Mouse (Mus musculus): ENCODE measurements around the gene Micall2. TPM values are rescaled to one million over a fixed set of nuclear protein-coding genes. Genes with fewer than 3 reads are reported as not detected.

Micall2 gene
- total and polyA plus RNA-seq, 3 experiments: 5.4 to 17.6 TPM; not detected in 1

DNA sequence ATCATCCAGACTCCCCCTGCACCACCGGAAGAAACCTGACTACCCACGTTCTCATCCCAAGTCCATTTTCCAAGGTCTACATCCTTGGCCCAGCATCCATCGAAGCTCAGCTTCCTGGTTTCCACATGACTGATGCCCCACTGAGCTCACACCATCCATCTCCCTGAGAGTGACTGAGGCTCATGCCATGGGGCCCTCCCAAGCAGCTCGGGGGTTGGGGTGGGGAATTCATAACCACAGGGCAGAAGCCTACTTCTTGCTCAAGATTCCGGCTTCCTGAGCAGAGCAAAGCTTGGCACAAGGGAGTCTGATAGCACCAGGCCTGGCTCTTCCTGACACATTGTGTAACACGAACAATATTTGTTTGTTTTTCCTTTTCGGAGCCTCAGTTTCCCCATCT is 1.4 kb downstream of the Micall2 start:
- no peaks in the 10 kb centered on the region for H3K79me2 ChIP-seq (ENCODE audit: control insufficient read depth, insufficient read depth, low read length, poor library complexity)
- peaks cover 0 to 54% of the 10 kb centered on the region in 2 experiments; a peak in 2 of 4 replicates for H3K36me3 ChIP-seq (ENCODE audit: control insufficient read depth in 1 of 2, insufficient read depth in 2 of 2, low read length in 2 of 2)
- H3K27ac ChIP-seq (ENCODE audit: control insufficient read depth, low read depth, low read length): peak overlapping the region; percentile 78
- DNase-seq (ENCODE audit: low read depth, low spot score): no peak
- TF ChIP-seq HCFC1 (IDR thresholded peaks at IDR 0.05; ENCODE audit: low read depth, low read length) (no peak), CTCF (IDR thresholded peaks at IDR 0.05 in 2 of 3, conservative IDR thresholded peaks at IDR 0.05 in 1 of 3; ENCODE audit: control insufficient read depth in 1 of 3, insufficient read depth in 1 of 3, low read depth in 2 of 3, low read length in 3 of 3, poor library complexity in 1 of 3, severe bottlenecking in 1 of 3) (no peak), MAX (IDR thresholded peaks at IDR 0.05; ENCODE audit: low read length) (no peak), UBTF (IDR thresholded peaks at IDR 0.05; ENCODE audit: borderline replicate concordance, insufficient read depth, low read depth, low read length) (no peak)
- H3K4me3 ChIP-seq (ENCODE audit: control insufficient read depth in 1 of 2, insufficient read depth in 1 of 2, low read depth in 2 of 2, low read length in 2 of 2): peak overlapping the region; percentile 30 to 49
- H3K9ac ChIP-seq (ENCODE audit: control insufficient read depth, low read depth, low read length, poor library complexity, severe bottlenecking): peak overlapping the region; percentile 37
- peaks cover 34 to 61% of the 10 kb centered on the region in 2 experiments for H3K4me1 ChIP-seq (ENCODE audit: control insufficient read depth in 1 of 2, insufficient read depth in 2 of 2, low read length in 2 of 2)
- H3K27me3 ChIP-seq (ENCODE audit: control insufficient read depth in 1 of 2, insufficient read depth in 2 of 2, low read length in 2 of 2): no peaks in the 10 kb centered on the region
- no peaks in the 10 kb centered on the region for H3K9me3 ChIP-seq (replicated peaks; ENCODE audit: insufficient read depth, low read length)

GRCm38 (mm10) chr5:139734016-139734415 is 2.1 kb downstream of the Micall2 start:
- no peak overlapping the region for H3K4me3 ChIP-seq (ENCODE audit: control insufficient read depth in 1 of 2, insufficient read depth in 1 of 2, low read depth in 2 of 2, low read length in 2 of 2)
- H3K27ac ChIP-seq (ENCODE audit: control insufficient read depth, low read depth, low read length): peak overlapping the region; percentile 78
- peak; percentile 98 for DNase-seq (ENCODE audit: low read depth, low spot score)
- peak; percentile 95 for TF ChIP-seq SIN3A (IDR thresholded peaks at IDR 0.05; ENCODE audit: low read length)
- TF ChIP-seq TAL1 (IDR thresholded peaks at IDR 0.05; ENCODE audit: low read length): peak; percentile 100
- TF ChIP-seq KAT2A (conservative IDR thresholded peaks at IDR 0.05; ENCODE audit: low read depth, low read length): no peak
- peak in 1 of 2 experiments; percentile 41; a peak in 1 of 4 replicates for TF ChIP-seq POLR2A (IDR thresholded peaks at IDR 0.05; ENCODE audit: control insufficient read depth in 1 of 2, insufficient read depth in 1 of 2, low read depth in 1 of 2, low read length in 2 of 2, poor library complexity in 1 of 2)
- peak; percentile 75 for TF ChIP-seq TBP (IDR thresholded peaks at IDR 0.05; ENCODE audit: low read depth, low read length)
- TF ChIP-seq ELF1 (IDR thresholded peaks at IDR 0.05; ENCODE audit: low read depth, low read length): peak; percentile 53
- no peak; the same call in 1 of the 2 replicates for TF ChIP-seq MYC (IDR thresholded peaks at IDR 0.05; ENCODE audit: low read depth, low read length)
- 0 out of 2 replicates have a peak, but pooled peaks have one; percentile 32 for TF ChIP-seq UBTF (IDR thresholded peaks at IDR 0.05; ENCODE audit: borderline replicate concordance, insufficient read depth, low read depth, low read length)
- TF ChIP-seq BHLHE40 (IDR thresholded peaks at IDR 0.05; ENCODE audit: borderline replicate concordance, low read depth, low read length): 0 out of 2 replicates have a peak, but pooled peaks have one; percentile 63
- TF ChIP-seq TCF12 (IDR thresholded peaks at IDR 0.05; ENCODE audit: low read depth, low read length): peak; percentile 100
- no peak for TF ChIP-seq NRF1 (IDR thresholded peaks at IDR 0.05; ENCODE audit: insufficient read depth, low read depth, low read length, poor library complexity, severe bottlenecking)
- TF ChIP-seq MAZ (IDR thresholded peaks at IDR 0.05; ENCODE audit: low read depth, low read length): peak; percentile 35; the same call in 1 of the 2 replicates
- TF ChIP-seq EP300 (IDR thresholded peaks at IDR 0.05; ENCODE audit: low read depth in 1 of 2, low read length in 2 of 2): peak; percentile 97 to 99
- TF ChIP-seq MYB (IDR thresholded peaks at IDR 0.05; ENCODE audit: low read depth, low read length): peak; percentile 44
- TF ChIP-seq ETS1 (IDR thresholded peaks at IDR 0.05; ENCODE audit: low read depth, low read length): peak; percentile 100
- TF ChIP-seq RCOR1 (IDR thresholded peaks at IDR 0.05; ENCODE audit: low read depth, low read length): peak; percentile 84; the same call in 1 of the 2 replicates
- TF ChIP-seq GATA1 (IDR thresholded peaks at IDR 0.05; ENCODE audit: low read depth, low read length): peak; percentile 100
- TF ChIP-seq JUND (IDR thresholded peaks at IDR 0.05; ENCODE audit: low read depth, low read length): no peak
- H3K9me3 ChIP-seq (replicated peaks; ENCODE audit: insufficient read depth, low read length): no peaks in the 10 kb centered on the region
- H3K36me3 ChIP-seq (ENCODE audit: control insufficient read depth in 1 of 2, insufficient read depth in 2 of 2, low read length in 2 of 2): peaks cover 0 to 52% of the 10 kb centered on the region in 2 experiments; a peak in 2 of 4 replicates
- no peaks in the 10 kb centered on the region for H3K27me3 ChIP-seq (ENCODE audit: control insufficient read depth in 1 of 2, insufficient read depth in 2 of 2, low read length in 2 of 2)
- H3K4me1 ChIP-seq (ENCODE audit: control insufficient read depth in 1 of 2, insufficient read depth in 2 of 2, low read length in 2 of 2): peaks cover 31 to 58% of the 10 kb centered on the region in 2 experiments
- H3K79me2 ChIP-seq (ENCODE audit: control insufficient read depth, insufficient read depth, low read length, poor library complexity): no peaks in the 10 kb centered on the region
- H3K9ac ChIP-seq (ENCODE audit: control insufficient read depth, low read depth, low read length, poor library complexity, severe bottlenecking): no peak overlapping the region

Measured in MEL (cell line).